Mouse (Mus musculus): Measurements from ENCODE around the gene Ugt1a2.

- TF ChIP-seq CTCF (IDR thresholded peaks at IDR 0.05; ENCODE audit: insufficient read depth, low read length) = no peak
- TF ChIP-seq POLR2A (IDR thresholded peaks at IDR 0.05; ENCODE audit: borderline replicate concordance, extremely low read depth, low read depth, low read length) = no peak
These were observed 23.8 kb downstream of the Ugt1a2 start for GRCm38 (mm10) chr1:88224029-88224776.

Data from lung, adult 2 months (tissue).